Mouse (Mus musculus) lung, embryonic 14.5 days (tissue): ENCODE measurements at regions not wholly inside any gene's neighbourhood (a gene's known extent, or its start where the extent isn't known, plus 50 kb on each side); places are given as distances from the start of the nearest gene placed in this dataset.
A peak's percentile ranks its signal among the peaks of the same experiment; 100 is the strongest.

Experiments
- ATAC-seq: fragments of 200-750 bp; cut with Nextera tagmentation; 2 replicates; pipeline ENCODE4 v1.8.0; 2017; ENCODE audit warnings: mild to moderate bottlenecking, moderate TSS enrichment, moderate library complexity; ENCODE audit not compliant: insufficient read depth
- DNase-seq: peaks from one replicate; pipeline ENCODE4 v3.0.0-alpha.2; 2015
- H3K27ac ChIP-seq: fragments of 300-500 bp; sonication (generic); 2 replicates; pipeline ENCODE4 v1.5.1; 2014; ENCODE audit warnings: low read depth, mild to moderate bottlenecking, moderate library complexity
- H3K27me3 ChIP-seq: fragments of 300-500 bp; sonication (generic); 2 replicates; pipeline ENCODE4 v1.6.1; 2014; ENCODE audit warnings: low read length, control low read depth; ENCODE audit not compliant: insufficient read depth
- H3K36me3 ChIP-seq: fragments of 300-500 bp; sonication (generic); 2 replicates; pipeline ENCODE4 v1.6.1; 2014; ENCODE audit warnings: control low read depth; ENCODE audit not compliant: insufficient read depth
- H3K4me1 ChIP-seq: fragments of 300-500 bp; sonication (generic); 2 replicates; pipeline ENCODE4 v1.6.1; 2014; ENCODE audit warnings: antibody characterized with exemption, control low read depth; ENCODE audit not compliant: insufficient read depth
- H3K4me2 ChIP-seq: fragments of 300-500 bp; sonication (generic); 2 replicates; pipeline ENCODE4 v1.6.1; 2014; ENCODE audit warnings: mild to moderate bottlenecking
- H3K4me3 ChIP-seq: fragments of 300-500 bp; sonication (generic); 2 replicates; pipeline ENCODE4 v1.5.1; 2014; ENCODE audit warnings: low read depth, low read length
- H3K9ac ChIP-seq: fragments of 300-500 bp; sonication (generic); 2 replicates; pipeline ENCODE4 v1.6.1; 2014
- H3K9me3 ChIP-seq: fragments of 300-500 bp; sonication (generic); 2 replicates; pipeline ENCODE4 v1.6.1; 2016; ENCODE audit warnings: low read depth, low read length, control low read depth
- CTCF ChIP-seq: IDR thresholded peaks from 2 replicates; pipeline ENCODE4 v1.5.1; 2016; ENCODE audit warnings: antibody characterized with exemption, low read depth
- WGBS: fragments of 180-500 bp; shearing (Covaris S2); extraction: QIAGEN DNeasy Blood & Tissue Kit; methylation state at CpG from one replicate; pipeline ENCODE4 v1.1.7; 2014; 5-methylcytosine and 5-hydroxymethylcytosine counted together

- Histone ChIP-seq H3K27ac (no peak overlapping the region), H3K4me3 (no peak overlapping the region), H3K9ac (no peak overlapping the region), H3K36me3 (no peaks in the 10 kb centered on the region), H3K9me3 (no peaks in the 10 kb centered on the region), H3K27me3 (no peaks in the 10 kb centered on the region), H3K4me2 (no peak overlapping the region), H3K4me1 (no peaks in the 10 kb centered on the region)
- ATAC-seq (0 out of 2 replicates have a peak, but pooled peaks have one; percentile 24), DNase-seq (peak; percentile 74)
- 46% methylated on average over 10 of the region's 10 CpGs for WGBS
- TF ChIP-seq CTCF, result no peak
Observed at GRCm38 (mm10) chr1:57174289-57174890, 195.9 kb upstream of the Satb2 start.

- WGBS, result 77% methylated on average over 5 of the region's 5 CpGs
- DNase-seq, result no peak
- Histone ChIP-seq H3K9ac (no peak overlapping the region), H3K4me3 (no peak overlapping the region), H3K36me3 (no peaks in the 10 kb centered on the region), H3K4me1 (no peaks in the 10 kb centered on the region), H3K4me2 (no peak overlapping the region), H3K9me3 (no peaks in the 10 kb centered on the region), H3K27me3 (no peaks in the 10 kb centered on the region), H3K27ac (no peak overlapping the region)
- TF ChIP-seq CTCF, result no peak
- no peak for ATAC-seq
Observed at GRCm38 (mm10) chr1:57188796-57189319, 188.6 kb upstream of the 1700066M21Rik start.

- no peak overlapping the region for H3K4me2 ChIP-seq
- no peak for TF ChIP-seq CTCF
- no peaks in the 10 kb centered on the region for H3K27me3 ChIP-seq
- 68% methylated on average over 6 of the region's 6 CpGs for WGBS
- no peak overlapping the region for H3K9ac ChIP-seq
- H3K4me1 ChIP-seq, result no peaks in the 10 kb centered on the region
- no peak overlapping the region for H3K27ac ChIP-seq
- H3K4me3 ChIP-seq, result no peak overlapping the region
- ATAC-seq, result no peak
- H3K9me3 ChIP-seq, result no peaks in the 10 kb centered on the region
- no peaks in the 10 kb centered on the region for H3K36me3 ChIP-seq
- DNase-seq, result no peak
Observed at GRCm38 (mm10) chr1:57201274-57201673, 176.1 kb upstream of the 1700066M21Rik start.

GRCm38 (mm10) chr1:57204331-57204730 lies 173.1 kb upstream of the 1700066M21Rik start:
- no peaks in the 10 kb centered on the region for H3K36me3 ChIP-seq
- no peak for TF ChIP-seq CTCF
- no peak overlapping the region for H3K4me2 ChIP-seq
- no peaks in the 10 kb centered on the region for H3K9me3 ChIP-seq
- 43% methylated on average over 3 of the region's 3 CpGs for WGBS
- H3K4me1 ChIP-seq, result no peaks in the 10 kb centered on the region
- DNase-seq (no peak), ATAC-seq (no peak)
- H3K9ac ChIP-seq, result no peak overlapping the region
- no peak overlapping the region for H3K27ac ChIP-seq
- no peaks in the 10 kb centered on the region for H3K27me3 ChIP-seq
- no peak overlapping the region for H3K4me3 ChIP-seq

- no peak overlapping the region for H3K27ac ChIP-seq
- peak; percentile 80; the same call in 1 of the 2 replicates for ATAC-seq
- no peaks in the 10 kb centered on the region for H3K9me3 ChIP-seq
- WGBS, result 3% methylated on average over 9 of the region's 9 CpGs
- TF ChIP-seq CTCF, result peak; percentile 87
- H3K9ac ChIP-seq, result no peak overlapping the region
- H3K4me2 ChIP-seq, result peak overlapping the region; percentile 43; the same call in 1 of the 2 replicates
- DNase-seq, result peak; percentile 91
- no peaks in the 10 kb centered on the region for H3K36me3 ChIP-seq
- no peaks in the 10 kb centered on the region for H3K4me1 ChIP-seq
- H3K4me3 ChIP-seq, result no peak overlapping the region
- no peaks in the 10 kb centered on the region for H3K27me3 ChIP-seq
Observed at GRCm38 (mm10) chr1:57205198-57205987, 172.0 kb upstream of the 1700066M21Rik start.

GRCm38 (mm10) chr1:57206496-57206895 lies 170.9 kb upstream of the 1700066M21Rik start:
- no peaks in the 10 kb centered on the region for H3K9me3 ChIP-seq
- H3K4me1 ChIP-seq, result no peaks in the 10 kb centered on the region
- TF ChIP-seq CTCF, result no peak
- H3K4me3 ChIP-seq, result no peak overlapping the region
- H3K27ac ChIP-seq, result no peak overlapping the region
- no peak overlapping the region for H3K4me2 ChIP-seq
- H3K27me3 ChIP-seq, result no peaks in the 10 kb centered on the region
- WGBS, result 58% methylated on average over 3 of the region's 3 CpGs
- DNase-seq (no peak), ATAC-seq (no peak)
- H3K9ac ChIP-seq, result no peak overlapping the region
- no peaks in the 10 kb centered on the region for H3K36me3 ChIP-seq

GRCm38 (mm10) chr1:57206944-57207343 lies 170.5 kb upstream of the 1700066M21Rik start:
- ATAC-seq, result no peak
- 21% methylated on average over 1 of the region's 1 CpGs for WGBS

More at GRCm38 (mm10) chr1:57206944-57207343, 170.5 kb upstream of the 1700066M21Rik start:
- H3K27me3 ChIP-seq, result no peaks in the 10 kb centered on the region
- no peaks in the 10 kb centered on the region for H3K36me3 ChIP-seq
- H3K4me2 ChIP-seq, result no peak overlapping the region
- H3K4me1 ChIP-seq, result no peaks in the 10 kb centered on the region
- H3K4me3 ChIP-seq, result no peak overlapping the region
- no peak overlapping the region for H3K27ac ChIP-seq
- H3K9ac ChIP-seq, result no peak overlapping the region
- TF ChIP-seq CTCF, result no peak
- no peak for DNase-seq
- no peaks in the 10 kb centered on the region for H3K9me3 ChIP-seq
